Mouse (Mus musculus) embryo, embryonic 11 days (tissue): ENCODE measurements around the gene Rilpl1.

Experiments
- DNase-seq: peaks from one replicate; pipeline ENCODE4 v3.0.0-alpha.2; 2015

Rilpl1 gene

DNA sequence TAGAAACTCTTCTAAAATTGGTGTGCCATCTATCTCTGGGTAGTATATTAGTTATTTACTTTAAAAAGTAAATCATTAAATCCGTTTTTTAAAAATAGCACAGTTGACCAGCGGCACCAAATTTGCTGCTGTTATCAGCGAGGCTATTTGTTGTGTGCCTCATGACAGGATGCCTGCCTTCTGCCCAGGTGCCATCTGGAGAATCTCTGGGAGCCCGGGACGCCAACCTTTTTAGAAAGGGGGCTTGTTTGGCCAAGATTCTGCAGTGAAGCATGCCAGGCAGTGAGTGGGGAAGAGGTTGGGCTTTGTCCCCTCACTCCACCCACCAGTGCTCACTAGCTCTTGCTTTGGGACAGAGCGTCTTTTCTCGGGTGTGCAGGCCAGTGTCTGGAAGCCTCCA is 81.1 kb downstream of the Rilpl1 start:
- no peak for DNase-seq

DNA sequence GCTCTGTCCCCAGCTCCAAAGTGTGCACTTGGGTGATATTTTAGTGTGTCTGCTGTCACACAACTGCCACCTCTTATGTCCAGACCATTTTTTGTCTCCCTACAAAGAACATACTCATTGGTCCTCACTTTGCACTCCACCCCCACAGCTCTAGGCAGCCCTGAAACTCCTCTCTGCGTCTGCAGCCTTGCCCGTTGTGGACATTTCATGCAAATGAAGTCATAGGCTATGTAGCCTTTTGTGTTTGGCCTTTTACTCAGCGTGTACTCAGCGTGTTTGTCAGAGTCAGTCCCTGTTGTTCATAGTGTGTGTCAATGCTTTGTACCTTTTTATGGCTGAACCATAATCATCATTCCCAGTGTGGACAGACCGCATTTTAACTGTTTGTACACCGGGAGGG is 81.7 kb downstream of the Rilpl1 start:
- no peak for DNase-seq

DNA sequence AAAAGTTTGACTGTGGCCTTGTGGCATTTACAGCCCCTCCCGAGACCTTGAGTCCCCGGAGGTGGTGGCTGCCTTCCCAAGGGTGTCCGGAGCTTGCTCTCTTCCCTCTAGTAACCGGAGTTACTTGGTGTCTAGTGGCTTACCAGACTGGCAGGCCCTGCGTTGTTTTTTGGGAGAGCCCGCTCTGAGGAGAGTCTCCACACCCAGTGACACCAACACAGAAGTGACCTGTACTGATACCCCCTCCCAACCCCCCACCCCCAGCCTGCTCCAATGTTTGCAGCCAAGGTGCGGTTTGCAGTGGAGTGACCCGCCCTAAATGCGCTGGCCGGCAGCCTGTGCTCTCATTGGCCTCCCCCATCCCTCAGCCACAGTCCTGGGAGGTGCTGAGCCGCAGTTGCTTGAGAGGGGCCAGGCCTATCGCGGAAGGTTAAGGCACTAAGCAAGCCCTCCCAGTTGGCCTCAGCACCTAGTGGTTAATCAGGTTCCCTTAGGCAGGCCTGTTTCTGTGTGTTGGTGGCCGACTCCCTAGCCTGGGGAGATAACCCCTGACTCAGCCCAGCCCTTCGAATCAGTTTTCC is 84.8 kb downstream of the Rilpl1 start:
- peak; percentile 76 for DNase-seq

DNA sequence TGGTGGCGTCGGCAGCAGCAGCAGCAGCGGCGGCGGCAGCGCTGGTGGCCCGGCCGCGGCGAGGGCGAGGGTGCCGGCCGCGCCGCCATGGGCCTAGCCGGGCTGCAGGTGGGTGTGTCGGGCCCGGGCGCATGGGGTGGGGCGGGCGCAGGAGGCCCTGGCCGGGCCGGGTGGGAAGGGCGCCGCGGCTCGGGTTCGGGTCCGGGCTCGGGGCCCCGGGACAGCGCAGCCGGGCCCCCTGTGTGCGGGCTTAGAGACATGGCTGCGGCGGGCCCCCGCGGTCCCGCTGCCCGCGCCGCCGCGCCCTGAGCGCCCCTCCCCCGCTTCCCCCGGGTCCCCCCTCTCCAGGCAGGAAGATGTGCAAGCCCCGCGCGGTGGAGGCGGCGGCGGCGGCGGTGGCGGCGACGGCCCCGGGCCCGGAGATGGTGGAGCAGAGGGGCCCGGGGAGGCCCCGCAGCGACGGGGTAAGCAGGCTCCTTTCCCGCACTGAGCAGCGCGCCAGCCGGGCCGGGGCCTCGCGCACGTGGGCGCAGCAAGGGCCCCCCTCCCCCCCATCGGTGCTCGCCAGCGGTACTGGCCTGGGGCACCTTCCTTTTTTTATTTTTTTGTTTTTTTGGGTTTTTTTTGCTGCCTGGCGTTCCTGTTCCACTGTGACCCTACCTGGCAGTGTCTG is 85.4 kb downstream of the Rilpl1 start:
- DNase-seq = peak; percentile 59

DNA sequence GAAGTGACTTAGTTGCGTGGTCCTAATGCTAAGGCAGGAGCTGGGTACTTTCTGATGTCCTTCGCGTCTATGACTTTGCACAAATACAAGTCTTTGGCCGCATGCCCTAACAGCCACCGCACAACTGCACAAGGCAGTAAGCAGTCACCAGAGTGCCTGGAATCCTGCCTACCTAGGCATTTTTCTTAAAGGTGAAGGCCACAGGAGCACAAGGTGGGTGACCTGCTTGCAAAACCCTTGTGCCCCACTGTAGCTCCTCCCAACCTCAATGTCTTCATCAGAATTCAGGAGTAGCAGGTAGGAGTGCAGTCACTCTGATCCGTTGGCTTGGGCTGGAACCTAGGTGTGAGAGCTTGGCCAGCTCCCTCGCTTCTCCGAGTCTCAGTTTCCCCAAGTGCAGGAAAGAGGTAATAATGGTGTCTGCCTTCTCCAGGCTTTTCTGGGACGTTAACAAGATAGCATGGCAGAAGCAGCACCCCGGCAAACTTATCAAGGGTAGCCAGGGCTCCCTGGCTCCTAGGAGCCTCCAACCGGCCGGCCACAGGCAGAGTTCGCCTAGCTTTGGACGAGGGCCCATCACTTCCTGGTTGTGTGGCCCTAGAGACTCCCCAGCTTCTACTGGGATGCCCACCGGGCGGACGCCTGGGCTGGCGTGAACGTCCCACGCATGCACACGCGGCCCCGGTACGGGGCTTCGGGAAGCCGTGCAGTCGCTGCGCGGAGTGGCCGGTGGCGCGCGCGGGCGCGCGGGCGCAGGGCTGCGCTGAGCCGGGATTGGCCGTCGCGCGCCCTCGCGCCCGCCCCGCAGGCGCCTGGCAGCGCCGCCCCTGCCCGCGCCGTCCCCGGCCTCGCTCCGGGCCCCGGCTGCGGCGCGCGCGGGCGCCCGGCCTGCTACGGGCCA is 86.3 kb downstream of the Rilpl1 start:
- DNase-seq = peak; percentile 92

DNA sequence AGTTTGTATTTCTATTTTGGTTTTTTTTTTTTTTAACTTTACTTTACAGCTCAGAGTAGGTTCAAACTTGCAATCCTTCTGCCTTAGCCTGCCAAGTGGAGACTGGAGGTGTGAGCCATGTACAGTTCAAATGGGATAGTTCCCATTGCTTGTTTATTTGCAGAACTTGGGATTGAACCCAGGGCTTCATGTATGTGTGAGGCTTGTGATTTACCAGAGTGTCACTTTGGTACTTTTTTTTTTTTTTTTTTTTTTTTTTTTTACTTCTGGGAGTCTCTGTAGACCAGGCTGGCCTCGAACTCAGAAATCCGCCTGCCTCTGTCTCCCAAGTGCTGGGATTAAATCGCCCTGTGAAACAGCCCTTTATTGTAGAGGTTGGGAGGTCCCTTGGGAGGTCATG is 87.0 kb downstream of the Rilpl1 start:
- no peak for DNase-seq
